Mouse (Mus musculus) stomach, postnatal 0 days (tissue): ENCODE results near the gene Pip5k1a.

Experiments used
- CTCF ChIP-seq: IDR thresholded peaks from 2 replicates; pipeline ENCODE4 v1.5.1; 2016; ENCODE audit warnings: antibody characterized with exemption, low read depth, mild to moderate bottlenecking, moderate library complexity
- EP300 ChIP-seq: optimal IDR thresholded peaks from 2 replicates; pipeline ENCODE3; 2016; ENCODE audit warnings: antibody characterized with exemption

GRCm38 (mm10) chr3:95066570-95066969 lies 40.2 kb downstream of the Pip5k1a start:
- TF ChIP-seq CTCF (no peak), EP300 (no peak)
